Mouse (Mus musculus) embryo, embryonic 11.5 days (tissue): ENCODE data around the gene Cfap45.

ENCODE experiments used
- DNase-seq: peaks from one replicate; pipeline ENCODE4 v3.0.0-alpha.2; 2012; ENCODE audit warnings: low read depth, low spot score

The Cfap45 gene

DNA sequence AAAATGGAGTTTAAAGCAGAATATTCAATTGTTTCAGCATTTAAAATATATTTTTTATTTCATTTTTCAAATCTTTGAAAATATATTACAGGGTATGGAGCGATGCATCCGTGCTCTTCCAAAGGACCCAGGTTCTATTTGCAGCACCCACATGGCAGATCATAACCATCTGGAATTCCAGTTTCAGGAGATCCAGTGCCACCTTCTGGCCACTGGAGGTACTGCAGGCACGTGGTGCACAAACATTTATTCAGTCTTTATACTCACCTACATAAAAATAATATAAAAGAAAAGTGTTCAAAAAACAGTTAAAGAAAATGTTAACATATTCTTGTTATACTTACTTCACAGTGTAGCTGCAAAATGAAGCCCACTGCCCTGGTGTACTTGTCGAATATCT is 2.6 kb upstream of the Cfap45 start:
- no peak for DNase-seq

DNA sequence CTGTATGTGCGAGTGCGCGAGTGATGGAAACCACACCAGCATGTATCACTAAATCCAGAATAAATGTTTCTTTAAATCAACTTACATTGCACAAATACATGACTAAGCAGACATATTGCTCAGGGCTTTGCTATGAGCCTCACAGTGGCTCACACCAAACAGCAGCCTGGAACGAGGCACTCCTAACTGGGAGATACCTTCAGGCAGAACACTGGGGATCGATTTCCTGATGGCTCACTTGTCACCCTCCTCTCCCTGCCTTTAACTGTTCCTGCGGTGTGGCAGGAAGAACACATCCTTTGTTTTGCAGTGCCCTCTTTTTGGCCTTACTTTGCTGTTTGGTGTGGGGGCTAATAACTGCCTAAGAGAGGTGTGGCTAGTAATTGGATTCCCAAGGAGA is 957 bp upstream of the Cfap45 start:
- DNase-seq, result no peak

DNA sequence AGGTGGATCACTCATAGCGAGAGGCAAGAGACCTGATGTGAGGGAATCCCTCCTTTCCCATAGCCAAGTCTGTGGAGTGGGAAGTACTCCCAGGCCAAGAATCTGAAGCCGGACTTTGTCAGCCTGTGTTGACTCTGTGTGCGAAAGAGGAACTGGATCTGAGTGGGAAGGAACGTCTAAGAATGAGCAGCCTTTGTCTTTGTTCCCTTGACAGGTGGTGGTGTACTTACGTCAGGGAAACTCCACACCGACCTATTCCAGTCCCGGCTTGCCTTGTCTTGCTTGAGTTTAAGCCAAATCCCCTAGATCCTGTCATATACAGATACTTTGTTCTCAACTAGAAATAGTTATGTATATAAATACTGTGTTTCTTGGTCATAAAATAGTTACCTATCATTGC is 1.9 kb downstream of the Cfap45 start:
- no peak for DNase-seq

DNA sequence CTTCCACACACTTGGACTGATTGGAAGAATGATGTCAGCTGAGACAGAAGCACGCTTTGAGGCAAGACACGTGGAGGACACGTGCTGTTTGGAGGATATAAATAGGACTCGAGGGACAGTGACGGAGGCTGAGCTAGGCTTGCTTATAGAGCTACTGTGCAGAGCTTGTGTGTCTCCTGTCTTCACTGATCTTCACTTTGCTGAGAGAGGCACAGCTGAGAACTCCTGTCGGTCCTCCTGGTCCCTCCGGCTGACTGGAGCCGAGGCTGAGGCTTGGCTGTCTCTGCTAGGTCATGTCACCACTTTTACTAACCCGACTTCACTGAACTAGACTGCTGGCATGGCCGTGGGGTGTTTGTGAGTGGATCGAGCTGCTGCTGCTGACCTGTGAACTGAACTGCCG is 3.1 kb downstream of the Cfap45 start:
- DNase-seq, result no peak

DNA sequence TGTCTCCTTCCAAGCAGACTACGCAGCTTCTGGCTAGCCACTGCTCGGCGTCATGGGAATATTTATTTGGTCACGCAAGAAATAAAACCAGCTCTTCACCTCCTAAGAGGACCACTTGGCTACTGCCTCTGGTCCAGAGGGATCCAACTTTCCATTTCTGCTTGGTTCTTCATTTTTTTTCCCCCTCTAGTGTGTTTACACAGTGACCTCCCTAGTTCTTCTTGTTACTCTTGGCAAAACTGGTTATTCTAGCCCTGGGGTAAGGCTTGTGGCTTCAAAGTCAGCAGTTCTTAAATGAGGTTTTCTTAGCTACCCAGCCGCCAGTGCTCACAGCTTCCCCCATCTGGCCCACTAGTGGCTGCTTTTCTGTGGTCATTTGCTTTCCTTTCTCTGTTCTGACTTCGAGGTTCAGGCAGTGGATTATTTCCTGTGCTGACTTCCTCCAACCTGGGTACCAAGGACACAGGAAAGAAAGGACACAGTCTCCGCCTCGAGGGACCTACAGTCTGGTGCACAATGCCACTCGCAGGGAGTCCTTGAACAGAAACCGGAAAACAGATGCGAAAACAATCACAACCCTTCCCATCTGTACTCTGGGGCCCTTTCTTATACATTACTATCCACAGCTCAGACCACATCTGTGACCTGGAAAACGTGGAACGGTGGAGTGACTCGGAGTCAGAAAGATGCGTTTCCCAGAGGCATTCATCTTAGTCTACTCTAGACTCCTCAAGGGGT is 4.6 kb downstream of the Cfap45 start:
- DNase-seq, result no peak

DNA sequence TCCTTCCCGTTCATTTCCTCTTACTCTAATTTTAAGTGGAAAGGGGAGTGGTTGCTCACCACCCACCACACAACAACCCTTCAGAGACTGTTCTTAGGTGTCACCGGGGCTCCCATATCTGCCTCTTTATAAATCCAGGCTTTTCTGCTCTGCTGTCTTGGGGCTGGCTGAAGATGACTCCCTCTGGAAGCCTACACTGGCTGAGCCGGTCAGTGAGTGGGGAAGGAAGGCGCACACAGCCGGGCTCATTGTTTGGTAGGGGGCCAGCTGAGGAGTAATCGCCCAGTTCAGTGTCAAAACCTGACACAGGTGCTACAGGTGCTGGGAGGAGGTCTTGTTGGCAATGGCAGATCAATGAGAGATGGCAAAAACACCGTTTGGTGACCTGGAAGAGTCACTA is 5.4 kb downstream of the Cfap45 start:
- DNase-seq, result no peak

DNA sequence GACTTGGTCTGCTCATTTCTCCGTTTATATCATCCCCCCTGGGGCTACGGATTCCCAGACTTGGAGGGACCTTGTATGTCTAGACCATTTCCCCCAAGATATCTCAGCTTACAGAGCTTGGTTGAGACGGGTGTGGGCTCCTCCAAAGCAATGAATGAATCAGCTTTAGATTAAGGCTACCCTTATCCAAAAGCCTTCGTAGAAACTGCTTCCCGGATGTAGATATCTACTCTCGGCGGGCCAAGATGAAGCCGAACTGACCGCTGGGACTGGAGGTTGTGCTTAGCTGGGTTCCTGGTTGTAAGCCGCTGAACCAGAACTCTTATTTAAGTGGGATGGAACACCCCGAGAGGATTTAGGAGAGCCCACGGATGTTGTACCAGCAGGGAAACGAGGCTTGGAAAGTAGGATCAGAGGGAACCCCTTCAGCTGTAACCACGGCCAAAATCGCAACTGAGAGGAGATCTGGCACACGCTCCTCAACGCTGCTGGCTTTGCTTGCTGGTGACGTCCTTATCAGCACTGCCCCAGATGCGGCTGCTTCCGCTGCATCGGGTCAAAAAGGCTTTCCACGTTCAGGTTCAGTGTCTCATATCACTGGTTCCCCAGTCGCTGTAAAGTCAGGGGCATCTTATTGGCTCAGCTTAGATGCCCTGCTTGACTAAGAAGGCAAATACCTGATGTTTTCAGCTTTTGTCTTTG is 5.9 kb downstream of the Cfap45 start:
- no peak for DNase-seq

DNA sequence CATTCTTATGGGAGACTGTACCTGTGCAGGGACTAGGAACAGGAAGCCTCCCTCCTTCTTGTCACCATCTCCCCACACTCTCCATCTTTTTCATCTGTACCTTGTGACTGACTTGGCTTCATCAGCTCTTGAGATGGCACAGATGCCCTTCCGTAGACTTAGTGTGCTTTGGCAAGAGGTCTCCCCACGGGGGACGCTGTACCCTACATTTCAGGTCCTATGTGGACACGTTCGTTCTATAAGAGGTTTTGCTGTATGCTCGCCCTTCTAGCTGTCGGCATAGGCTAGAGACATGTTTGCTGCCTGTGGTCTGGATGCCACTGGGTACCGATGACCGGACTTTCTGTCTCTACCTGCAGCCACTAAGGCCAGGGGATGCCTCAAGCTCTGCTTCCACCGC is 6.8 kb downstream of the Cfap45 start:
- no peak for DNase-seq

DNA sequence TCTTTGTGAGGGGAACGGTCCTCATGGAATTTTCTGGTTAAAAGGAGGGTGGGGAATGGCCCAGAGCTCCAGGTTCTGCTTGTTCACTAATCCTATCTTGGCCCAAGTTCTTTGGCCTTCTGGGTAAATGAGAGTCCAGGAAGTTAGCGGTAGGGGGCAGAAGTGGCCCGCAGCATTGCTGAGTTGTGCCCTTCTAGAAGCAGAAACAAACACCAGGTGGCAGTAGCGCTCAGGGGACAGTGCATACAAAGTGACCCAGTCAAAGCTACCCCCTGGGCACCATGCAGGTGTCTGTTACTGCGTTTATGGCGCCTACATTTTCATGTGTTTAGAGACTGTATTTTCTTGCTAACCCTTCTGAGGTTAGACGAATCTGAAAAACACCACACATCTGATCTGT is 8.1 kb downstream of the Cfap45 start:
- DNase-seq, result peak; percentile 76

DNA sequence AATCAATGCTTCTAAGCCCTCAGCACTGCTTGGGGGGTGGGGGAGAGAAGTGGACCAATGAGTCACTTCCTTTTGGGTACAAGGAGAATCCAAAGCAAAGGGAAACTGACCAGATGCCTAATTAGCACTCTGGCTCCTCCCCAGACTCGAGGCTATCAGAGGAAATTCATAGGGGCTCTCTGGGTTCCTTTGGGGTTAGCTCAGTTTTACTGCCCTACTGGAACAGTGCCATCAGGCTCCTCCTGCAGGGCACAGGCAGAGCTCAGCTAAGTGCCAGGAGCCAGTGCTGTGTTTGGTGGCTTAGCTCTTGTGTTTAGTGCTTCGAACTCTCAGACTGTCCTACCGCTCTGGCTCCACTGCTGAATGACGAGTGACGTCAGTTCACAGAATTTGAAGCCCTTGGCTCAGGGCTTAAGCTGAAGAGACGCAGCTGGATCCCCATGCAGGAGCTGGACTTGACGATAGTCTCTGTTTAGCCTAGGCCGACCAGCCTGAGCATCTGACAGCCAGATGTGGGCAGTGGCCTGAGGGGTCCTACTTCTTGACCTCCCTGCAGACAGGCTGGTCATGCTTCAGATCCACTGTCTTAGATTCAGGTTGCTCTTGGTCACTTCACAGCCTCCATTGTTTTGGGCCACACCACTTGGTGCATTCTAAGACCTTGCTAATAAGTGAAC is 10.1 kb downstream of the Cfap45 start:
- no peak for DNase-seq

DNA sequence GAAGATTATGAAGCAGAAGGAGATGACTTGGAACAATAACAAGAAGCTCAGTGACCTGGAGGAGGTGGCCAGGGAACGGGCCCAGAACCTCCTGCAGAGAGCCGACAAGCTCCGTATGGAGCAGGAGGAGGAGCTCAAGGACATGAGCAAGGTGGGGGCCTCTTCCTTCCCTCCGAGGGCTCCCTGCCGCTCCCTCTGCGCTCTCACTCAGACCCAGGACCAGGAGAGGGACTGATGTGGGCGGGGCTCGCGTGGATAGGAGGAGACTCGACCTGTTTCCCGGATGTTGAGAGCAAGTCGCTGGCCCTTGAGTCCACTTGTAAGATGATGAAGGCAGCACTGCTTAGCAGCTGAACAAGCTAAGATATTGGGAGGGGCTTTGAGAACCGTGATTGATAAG is 11.9 kb downstream of the Cfap45 start:
- DNase-seq, result no peak

DNA sequence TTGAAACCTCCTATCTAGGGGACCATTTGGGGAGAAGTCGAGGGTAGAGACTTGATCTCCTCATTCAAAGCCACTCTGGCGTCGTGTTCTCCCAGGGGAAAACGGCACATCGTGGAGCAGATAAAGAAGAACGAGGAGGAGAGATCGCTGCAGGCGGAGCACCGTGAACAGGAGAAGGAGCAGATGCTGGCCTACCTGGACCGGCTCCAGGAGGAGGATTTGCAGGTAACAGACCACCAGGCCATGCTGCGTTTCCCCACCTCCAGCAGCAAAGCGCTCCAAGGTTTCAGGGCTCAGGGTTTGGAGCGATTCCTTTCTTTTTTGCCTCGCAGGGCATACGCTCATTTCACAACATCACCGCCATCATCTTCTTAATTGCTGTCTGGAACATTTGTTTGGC is 14.5 kb downstream of the Cfap45 start:
- no peak for DNase-seq

DNA sequence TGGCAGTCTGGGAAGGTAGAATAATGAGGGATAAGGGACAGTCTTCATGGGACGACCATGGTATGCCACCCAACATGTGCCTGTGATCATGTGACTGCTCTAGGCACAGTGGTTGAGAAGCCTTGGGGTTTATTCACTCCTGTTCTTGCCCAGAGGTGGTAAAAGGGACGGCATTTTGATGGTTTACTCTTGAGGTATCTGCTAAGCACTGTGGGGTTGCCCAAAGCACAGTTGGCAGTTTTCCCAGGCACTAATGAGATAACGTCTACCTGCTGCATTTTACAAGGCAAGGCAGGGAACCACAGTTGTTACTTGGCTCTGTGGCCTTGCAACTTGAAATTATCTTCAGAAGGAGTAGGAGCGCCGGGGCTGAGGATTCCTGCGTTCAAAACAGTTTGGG is 19.2 kb downstream of the Cfap45 start:
- no peak for DNase-seq

DNA sequence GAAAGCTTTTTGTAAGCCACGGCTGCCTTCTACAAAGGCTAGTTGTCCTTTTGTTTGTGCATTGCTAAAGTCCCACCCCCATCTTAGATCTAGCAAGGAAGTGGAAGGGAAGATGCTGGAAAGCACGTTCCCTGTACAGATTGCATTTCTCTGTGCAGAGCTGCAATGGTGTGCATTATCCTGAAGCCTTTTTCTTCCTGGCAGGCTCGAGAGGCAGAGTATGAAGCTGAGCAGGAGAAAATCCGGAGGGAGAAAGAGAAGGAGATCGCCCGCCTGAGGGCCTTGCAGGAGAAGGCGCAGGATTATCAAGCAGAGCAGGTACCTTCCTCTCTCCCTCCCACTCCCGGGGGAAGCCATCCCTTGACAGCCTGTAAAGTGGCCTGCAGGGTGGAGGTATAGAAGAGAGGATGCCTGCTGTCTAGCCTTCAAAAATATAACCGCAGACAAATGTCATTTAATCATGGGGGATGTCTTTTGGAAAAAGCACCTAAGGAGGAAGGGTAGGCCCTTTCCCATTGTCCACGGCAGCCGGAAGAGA is 19.8 kb downstream of the Cfap45 start:
- DNase-seq, result no peak

DNA sequence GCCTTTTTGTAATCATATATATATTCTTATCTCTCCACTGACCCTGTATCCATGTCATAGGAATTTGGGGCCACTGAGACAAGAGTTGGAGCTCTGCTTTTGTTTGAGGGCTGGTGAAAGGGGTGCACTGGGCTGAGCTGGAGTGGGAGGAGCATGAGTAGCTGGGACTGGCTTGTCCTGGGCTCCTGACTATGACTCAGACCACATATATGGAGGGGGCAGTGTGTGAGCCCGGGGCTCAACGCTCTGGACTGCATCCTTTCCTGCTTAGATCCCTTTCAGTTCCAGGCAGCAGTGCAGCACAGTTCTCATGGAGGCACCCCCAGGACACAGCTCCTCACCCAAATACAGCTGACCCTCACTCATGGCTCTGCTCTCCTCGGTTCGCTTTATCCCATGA is 25.5 kb downstream of the Cfap45 start:
- DNase-seq, result no peak

DNA sequence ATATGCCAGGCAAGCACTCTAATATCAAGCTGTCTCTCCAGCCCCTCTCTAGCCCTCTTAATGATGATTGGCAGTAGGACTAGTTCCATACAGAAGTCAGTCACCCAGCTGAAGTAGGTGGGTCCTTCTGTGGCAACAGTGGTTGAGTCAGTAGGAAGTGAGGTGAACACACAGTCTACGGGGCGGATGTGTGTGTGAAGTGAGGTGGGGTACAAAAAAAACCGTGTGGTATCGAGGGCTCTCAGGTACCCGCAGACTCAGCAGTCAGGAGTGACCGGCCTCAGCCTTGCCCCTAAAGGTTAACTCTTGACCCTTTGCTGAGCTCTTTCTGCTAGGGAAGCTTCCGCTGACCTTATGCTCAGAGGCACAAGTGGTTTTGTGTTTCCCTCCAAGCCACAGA is 27.9 kb downstream of the Cfap45 start:
- DNase-seq, result no peak

DNA sequence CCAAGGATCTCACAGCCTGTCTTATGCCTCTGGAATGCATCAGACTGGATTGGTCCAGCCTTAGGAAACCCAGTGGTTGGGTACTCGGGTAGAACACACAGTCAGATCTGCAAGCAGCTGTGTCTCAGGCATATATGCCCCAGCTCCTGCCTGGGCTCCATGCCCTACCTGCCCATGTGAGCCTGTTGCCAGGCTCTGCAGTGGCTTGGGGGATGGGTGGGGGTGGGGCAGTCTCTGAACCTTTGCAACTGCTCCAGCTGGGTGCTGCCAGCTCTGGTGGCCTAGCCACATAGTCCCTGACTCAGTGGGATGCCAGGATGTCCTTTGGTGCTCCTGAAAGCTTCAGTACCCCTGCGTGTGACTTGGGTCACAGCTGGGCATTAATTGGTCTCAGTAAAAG is 28.7 kb downstream of the Cfap45 start:
- no peak for DNase-seq

DNA sequence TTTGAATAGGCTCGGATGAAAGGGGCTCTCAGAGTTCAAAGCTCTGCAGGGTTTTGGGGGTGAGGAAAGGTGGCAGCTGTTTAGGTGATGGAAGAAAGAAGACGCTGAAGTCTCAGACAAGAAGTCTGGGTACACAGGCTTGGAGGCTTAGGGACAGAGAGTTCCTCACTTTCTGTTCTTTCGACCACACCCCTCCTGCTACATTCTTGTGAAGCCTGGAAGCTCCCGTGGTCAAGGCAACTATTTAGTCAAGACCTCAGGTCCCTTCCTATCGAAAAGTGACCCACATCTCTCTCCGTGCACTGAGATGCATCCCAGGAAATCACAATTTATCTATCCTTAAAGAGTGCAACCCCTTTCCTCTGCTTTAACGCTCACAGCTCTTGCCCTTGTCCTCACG is 29.1 kb downstream of the Cfap45 start:
- DNase-seq, result no peak

DNA sequence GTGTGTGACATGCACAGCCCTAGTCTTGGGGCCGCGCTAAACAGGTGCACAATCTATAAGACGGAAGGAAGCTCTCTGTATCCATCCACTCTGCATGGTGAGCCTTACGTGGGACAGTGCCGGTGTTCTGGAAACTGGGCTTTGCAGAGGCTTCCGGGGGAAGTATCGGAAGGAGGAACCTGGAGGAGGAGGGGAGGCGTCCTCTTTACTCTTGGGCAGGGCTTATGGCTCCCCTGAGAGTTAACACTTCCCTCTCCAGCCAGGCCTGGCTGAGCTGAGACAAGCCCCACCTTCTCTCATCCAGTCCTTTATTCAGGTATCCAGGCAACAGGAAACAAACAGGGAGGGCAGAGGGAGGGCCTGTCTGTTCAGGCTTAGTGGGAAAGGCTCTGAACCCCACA is 29.9 kb downstream of the Cfap45 start:
- DNase-seq, result no peak

DNA sequence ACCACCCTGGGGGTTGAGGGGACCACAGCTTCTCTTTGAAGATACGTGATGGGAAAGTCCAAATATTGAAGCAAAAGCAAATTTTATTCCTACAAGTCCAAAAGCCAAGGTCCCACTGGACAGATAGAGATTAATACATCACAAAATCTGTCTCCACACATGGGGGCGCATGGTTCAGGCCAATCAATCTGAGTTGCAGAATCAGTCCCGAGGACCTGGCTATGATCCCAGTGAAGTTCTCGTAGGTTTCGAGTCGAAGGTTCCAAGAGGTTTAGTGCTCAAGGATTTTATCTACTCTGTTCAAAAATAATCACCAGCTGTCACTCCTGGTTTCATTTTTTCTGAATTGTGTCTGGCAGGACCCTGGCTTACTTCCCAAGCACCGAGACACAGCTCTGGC is 30.4 kb downstream of the Cfap45 start:
- DNase-seq, result no peak

DNA sequence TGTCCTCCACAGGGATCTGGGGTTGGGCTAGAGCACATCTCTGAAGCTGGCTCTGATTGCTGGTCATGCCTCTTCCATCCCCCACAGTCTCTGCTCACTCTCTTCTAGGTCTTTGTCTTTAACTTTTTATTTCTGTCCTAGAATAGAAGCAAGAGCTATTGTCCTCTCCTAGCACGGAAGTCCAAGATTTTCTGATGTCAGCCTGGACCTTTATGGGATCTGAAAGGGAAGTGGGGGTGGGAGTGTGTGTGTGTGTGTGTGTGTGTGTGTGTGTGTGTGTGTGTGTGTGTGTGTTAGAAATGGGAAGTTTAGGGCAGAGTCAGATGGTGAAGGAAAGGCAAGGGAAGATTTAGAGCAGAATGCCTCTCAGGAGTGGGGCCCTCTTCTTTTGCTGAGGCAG is 32.0 kb downstream of the Cfap45 start:
- no peak for DNase-seq

DNA sequence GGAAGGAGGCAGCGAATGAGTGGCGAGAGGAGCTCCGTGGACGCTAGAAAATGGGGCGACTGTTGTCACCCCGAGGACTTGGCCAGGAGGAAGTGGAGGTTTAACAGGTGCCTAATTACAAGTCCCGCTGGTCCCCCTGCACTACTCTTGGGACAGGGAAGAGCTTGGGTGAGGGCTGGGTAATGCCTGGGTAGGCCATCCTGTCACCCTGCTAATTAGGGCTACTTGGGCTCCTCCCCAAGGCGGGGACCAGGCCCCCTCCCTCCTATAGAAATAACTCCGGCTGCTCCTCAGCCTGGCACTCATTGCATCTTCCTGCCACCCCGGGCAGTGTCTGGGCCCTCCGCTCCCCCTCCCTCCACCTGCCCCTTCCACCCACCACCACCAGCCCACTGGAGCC is 35.0 kb downstream of the Cfap45 start, which contains the start of gene Vsig8:
Gene Vsig8 (plus strand): TSS at position 301 of the 400 bp plus-strand sequence.
- no peak for DNase-seq
